Mouse (Mus musculus): ENCODE data around the gene Asic1.
"Not testable (repeated sequence)": the region's sequence is repeated elsewhere in the genome, so short reads cannot be mapped to it uniquely, and the experiment has no call there.

Gene Asic1

GRCm38 (mm10) chr15:99719865-99720264, 49.7 kb downstream of the Asic1 start:
- DNase-seq (ENCODE audit: low spot score): no peak

GRCm38 (mm10) chr15:99721921-99722743, 52.0 kb downstream of the Asic1 start:
- DNase-seq (ENCODE audit: low spot score): no peak

GRCm38 (mm10) chr15:99723120-99723514, 52.9 kb downstream of the Asic1 start:
- no peak for DNase-seq (ENCODE audit: low spot score)

- peak; percentile 48 for DNase-seq (ENCODE audit: low spot score)
Measured at GRCm38 (mm10) chr15:99723515-99724291, 53.5 kb downstream of the Asic1 start.

- peak; percentile 72 for DNase-seq (ENCODE audit: low spot score)
Measured at GRCm38 (mm10) chr15:99724292-99725021, 54.3 kb downstream of the Asic1 start.

GRCm38 (mm10) chr15:99725341-99726155, 55.4 kb downstream of the Asic1 start, which contains the start of gene Cox14:
Cox14 (plus strand) TSS chr15:99725618.
- peak; percentile 97 for DNase-seq (ENCODE audit: low spot score)

GRCm38 (mm10) chr15:99726549-99726948, 56.4 kb downstream of the Asic1 start:
- DNase-seq (ENCODE audit: low spot score): no peak

GRCm38 (mm10) chr15:99727039-99727438, 56.9 kb downstream of the Asic1 start:
- DNase-seq (ENCODE audit: low spot score): not testable (repeated sequence)

- no peak for DNase-seq (ENCODE audit: low spot score)
Measured at GRCm38 (mm10) chr15:99727525-99727924, 57.4 kb downstream of the Asic1 start.

GRCm38 (mm10) chr15:99728211-99728610, 58.0 kb downstream of the Asic1 start:
- no peak for DNase-seq (ENCODE audit: low spot score)

GRCm38 (mm10) chr15:99729056-99729783, 59.1 kb downstream of the Asic1 start:
- no peak for DNase-seq (ENCODE audit: low spot score)

- no peak for DNase-seq (ENCODE audit: low spot score)
Measured at GRCm38 (mm10) chr15:99731167-99731566, 61.0 kb downstream of the Asic1 start.

GRCm38 (mm10) chr15:99731678-99732077, 61.5 kb downstream of the Asic1 start:
- DNase-seq (ENCODE audit: low spot score): no peak

GRCm38 (mm10) chr15:99733186-99733585, 63.0 kb downstream of the Asic1 start:
- no peak for DNase-seq (ENCODE audit: low spot score)

GRCm38 (mm10) chr15:99735631-99736030, 65.5 kb downstream of the Asic1 start:
- no peak for DNase-seq (ENCODE audit: low spot score)

- no peak for DNase-seq (ENCODE audit: low spot score)
Measured at GRCm38 (mm10) chr15:99736675-99737074, 66.5 kb downstream of the Asic1 start.

- no peak for DNase-seq (ENCODE audit: low spot score)
Measured at GRCm38 (mm10) chr15:99740229-99740628, 70.1 kb downstream of the Asic1 start.
